In the genomic region with DNA sequence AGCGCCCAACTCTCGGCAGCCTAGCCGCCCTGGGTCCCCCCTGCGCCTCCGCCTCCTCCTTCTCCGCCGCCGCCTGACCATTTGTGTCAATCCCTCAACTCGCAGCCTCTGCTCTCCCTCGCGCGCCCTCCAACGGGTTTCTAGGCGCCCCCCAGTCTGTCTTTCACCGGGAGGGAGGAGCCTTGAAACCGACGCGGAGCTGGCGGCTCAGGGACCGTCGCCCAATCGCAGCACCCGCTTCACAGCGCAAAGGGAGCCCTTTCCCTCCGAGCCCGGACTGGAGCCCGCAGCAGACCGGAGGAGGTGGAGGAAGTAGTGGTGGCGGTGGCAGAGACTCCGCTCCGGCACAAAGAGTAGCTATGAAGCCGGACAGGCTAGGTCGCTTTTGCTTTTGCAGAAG, we compare ENCODE assay signal across 8 mouse cellular contexts. TPM values are rescaled to one million over a fixed set of nuclear protein-coding genes. Genes with fewer than 3 reads are reported as not detected.
A peak's percentile ranks its signal among the peaks of the same experiment; 100 is the strongest.
DNase-seq lines count a peak whose midpoint lies in the region; ATAC-seq and TF ChIP-seq lines count a peak whose summit lies in the region.

A gene (minus strand): TSS at position 134 of the 400 bp plus-strand sequence.

- ATAC-seq in cerebellum, adult (ENCODE audit: insufficient number of reproducible peaks, low FRiP score, low TSS enrichment) = peak; percentile 92
- peak; percentile 95 for ATAC-seq in forebrain, embryonic 14.5 days
- peak; percentile 93 for ATAC-seq in heart, postnatal 0 days (ENCODE audit: insufficient read depth, low read depth)
- ATAC-seq in liver, embryonic 15.5 days (ENCODE audit: insufficient read depth) = peak; percentile 83
- ATAC-seq in neural tube, embryonic 12.5 days (ENCODE audit: low FRiP score, low read depth) = peak; percentile 94

- H3K9ac ChIP-seq in forebrain, embryonic 14.5 days (ENCODE audit: low read length) = peak within 1 kb of the TSS; percentile 95
- H3K9ac ChIP-seq in heart, postnatal 0 days (replicated peaks; ENCODE audit: low read depth, low read length) = peak within 1 kb of the TSS; percentile 95
- peak within 1 kb of the TSS; percentile 35; the same call in 1 of the 2 replicates for H3K9ac ChIP-seq in liver, embryonic 15.5 days
- peak within 1 kb of the TSS; percentile 84 for H3K9ac ChIP-seq in neural tube, embryonic 12.5 days

- H3K79me3 ChIP-seq in C2C12 (ENCODE audit: low read depth) = peaks cover 7% of the 10 kb centered on the region

- TF ChIP-seq CTCF in C2C12 (IDR thresholded peaks at IDR 0.05; ENCODE audit: control insufficient read depth, insufficient read depth, insufficient read length) = no peak
- TF ChIP-seq CTCF in heart, postnatal 0 days (IDR thresholded peaks at IDR 0.05; ENCODE audit: low read depth) = peak; percentile 24
- TF ChIP-seq CTCF in testis, adult 2 months (IDR thresholded peaks at IDR 0.05; ENCODE audit: control insufficient read depth, insufficient read depth, insufficient replicate concordance, low read depth, low read length) = no peak

- H3K4me2 ChIP-seq in forebrain, embryonic 14.5 days (ENCODE audit: low read length) = peak within 1 kb of the TSS; percentile 96
- peak within 1 kb of the TSS; percentile 81 for H3K4me2 ChIP-seq in heart, postnatal 0 days (ENCODE audit: low read depth, low read length)
- H3K4me2 ChIP-seq in liver, embryonic 15.5 days = peak within 1 kb of the TSS; percentile 63
- peak within 1 kb of the TSS; percentile 98 for H3K4me2 ChIP-seq in neural tube, embryonic 12.5 days (replicated peaks)

- peaks cover 12% of the 10 kb centered on the region for H3K79me2 ChIP-seq in C2C12 (ENCODE audit: control insufficient read depth, insufficient read depth)

- TF ChIP-seq EP300 in heart, postnatal 0 days (IDR thresholded peaks at IDR 0.05; ENCODE audit: low read depth) = peak; percentile 53; the same call in 1 of the 2 replicates

- peak; percentile 49; the same call in 1 of the 2 replicates for TF ChIP-seq POLR2A in testis, adult 2 months (IDR thresholded peaks at IDR 0.05; ENCODE audit: control insufficient read depth, low read depth, low read length)

- H3K27me3 ChIP-seq in C2C12 (ENCODE audit: control insufficient read depth, insufficient read depth, insufficient read length) = no peaks in the 10 kb centered on the region
- H3K27me3 ChIP-seq in forebrain, embryonic 14.5 days (replicated peaks; ENCODE audit: control insufficient read depth, insufficient read depth, low read length) = no peaks in the 10 kb centered on the region
- H3K27me3 ChIP-seq in heart, postnatal 0 days (ENCODE audit: control insufficient read depth, insufficient read depth, low read length) = peaks cover 5% of the 10 kb centered on the region; the same call in 1 of the 2 replicates
- peaks cover 62% of the 10 kb centered on the region for H3K27me3 ChIP-seq in liver, embryonic 15.5 days
- peaks cover 22% of the 10 kb centered on the region for H3K27me3 ChIP-seq in neural tube, embryonic 12.5 days (replicated peaks)
- H3K27me3 ChIP-seq in testis, adult 2 months (ENCODE audit: control insufficient read depth, insufficient read depth, low read length) = no peaks in the 10 kb centered on the region; the same call in 1 of the 2 replicates

- peak within 1 kb of the TSS; percentile 72 for H3ac ChIP-seq in C2C12 (ENCODE audit: control insufficient read depth, insufficient read length, low read depth)

- peak within 1 kb of the TSS; percentile 96 for H3K27ac ChIP-seq in forebrain, embryonic 14.5 days (ENCODE audit: low read depth, low read length)
- H3K27ac ChIP-seq in heart, postnatal 0 days (ENCODE audit: low read depth) = peak within 1 kb of the TSS; percentile 97
- H3K27ac ChIP-seq in liver, embryonic 15.5 days (replicated peaks) = peak within 1 kb of the TSS; percentile 73
- H3K27ac ChIP-seq in neural tube, embryonic 12.5 days = peak within 1 kb of the TSS; percentile 85; the same call in 1 of the 2 replicates
- peak within 1 kb of the TSS; percentile 69 for H3K27ac ChIP-seq in testis, adult 2 months (ENCODE audit: control insufficient read depth, insufficient read depth, low read depth, low read length)

- peak; percentile 98 for DNase-seq in forebrain, embryonic 14.5 days (ENCODE audit: low spot score)
- DNase-seq in heart, postnatal 0 days (ENCODE audit: low spot score) = peak; percentile 98
- DNase-seq in kidney, postnatal 4 days = peak; percentile 94 to 97

- peaks cover 4% of the 10 kb centered on the region for H3K36me3 ChIP-seq in C2C12 (ENCODE audit: control insufficient read depth, insufficient read depth)
- H3K36me3 ChIP-seq in forebrain, embryonic 14.5 days (ENCODE audit: control insufficient read depth, insufficient read depth, low read length) = peaks cover 4% of the 10 kb centered on the region; the same call in 1 of the 2 replicates
- H3K36me3 ChIP-seq in heart, postnatal 0 days (replicated peaks; ENCODE audit: control insufficient read depth, insufficient read depth, low read length) = peaks cover 5% of the 10 kb centered on the region; the same call in 1 of the 2 replicates
- no peaks in the 10 kb centered on the region for H3K36me3 ChIP-seq in liver, embryonic 15.5 days (replicated peaks)
- no peaks in the 10 kb centered on the region for H3K36me3 ChIP-seq in neural tube, embryonic 12.5 days
- H3K36me3 ChIP-seq in testis, adult 2 months (ENCODE audit: control insufficient read depth, insufficient read depth, low read length) = no peaks in the 10 kb centered on the region

- no peaks in the 10 kb centered on the region for H3K9me3 ChIP-seq in forebrain, embryonic 14.5 days (replicated peaks; ENCODE audit: control insufficient read depth, low read length)
- no peaks in the 10 kb centered on the region for H3K9me3 ChIP-seq in heart, postnatal 0 days (replicated peaks; ENCODE audit: control insufficient read depth, low read length)
- H3K9me3 ChIP-seq in liver, embryonic 15.5 days (replicated peaks) = no peaks in the 10 kb centered on the region
- no peaks in the 10 kb centered on the region for H3K9me3 ChIP-seq in neural tube, embryonic 12.5 days

- 0% methylated on average over 32 of the region's 33 CpGs for WGBS in forebrain, embryonic 14.5 days
- WGBS in heart, postnatal 0 days = 0% methylated on average over 24 of the region's 33 CpGs
- WGBS in liver, embryonic 15.5 days (ENCODE audit: insufficient replicate concordance) = 1% methylated on average over 33 of the region's 33 CpGs
- under 1% methylated on average over 33 of the region's 33 CpGs for WGBS in neural tube, embryonic 12.5 days

- peak within 1 kb of the TSS; percentile 42 for H3K4me3 ChIP-seq in C2C12 (ENCODE audit: insufficient read depth, poor library complexity, severe bottlenecking)
- peak within 1 kb of the TSS; percentile 88 for H3K4me3 ChIP-seq in forebrain, embryonic 14.5 days (ENCODE audit: low read depth, low read length)
- H3K4me3 ChIP-seq in heart, postnatal 0 days (ENCODE audit: low read depth, low read length) = peak within 1 kb of the TSS; percentile 91
- H3K4me3 ChIP-seq in liver, embryonic 15.5 days (replicated peaks) = peak within 1 kb of the TSS; percentile 59
- peak within 1 kb of the TSS; percentile 74 for H3K4me3 ChIP-seq in neural tube, embryonic 12.5 days
- peak within 1 kb of the TSS; percentile 80 for H3K4me3 ChIP-seq in testis, adult 2 months (ENCODE audit: control insufficient read depth, low read depth, low read length)

- H3K4me1 ChIP-seq in forebrain, embryonic 14.5 days (ENCODE audit: control insufficient read depth, insufficient read depth, low read length) = peaks cover 27% of the 10 kb centered on the region
- H3K4me1 ChIP-seq in heart, postnatal 0 days (ENCODE audit: control insufficient read depth, insufficient read depth) = peaks cover 21% of the 10 kb centered on the region
- no peaks in the 10 kb centered on the region for H3K4me1 ChIP-seq in liver, embryonic 15.5 days (replicated peaks)
- H3K4me1 ChIP-seq in neural tube, embryonic 12.5 days = peaks cover 25% of the 10 kb centered on the region
- peaks cover 32% of the 10 kb centered on the region for H3K4me1 ChIP-seq in testis, adult 2 months (ENCODE audit: control insufficient read depth, insufficient read depth, low read length)

TF ChIP-seq in C2C12, 6 proteins besides CTCF, POLR2A, EP300 and RAD21:
- TF ChIP-seq FOSL1 (IDR thresholded peaks at IDR 0.05; ENCODE audit: insufficient read depth, low read length, poor library complexity, severe bottlenecking) (no peak), MYOD1 (IDR thresholded peaks at IDR 0.05; ENCODE audit: control insufficient read depth, insufficient read length, low read depth) (peak; percentile 9), MAX (IDR thresholded peaks at IDR 0.05) (peak; percentile 60), USF1 (IDR thresholded peaks at IDR 0.05; ENCODE audit: low read depth) (no peak), CEBPB (IDR thresholded peaks at IDR 0.05; ENCODE audit: low read depth) (no peak), MYOG (IDR thresholded peaks at IDR 0.05; ENCODE audit: control insufficient read depth, extremely low read depth, insufficient read length) (no peak)

RNA-seq across cellular contexts. Expression of the gene that starts here (rescaled TPM):
- polyA plus RNA-seq in C2C12 (2012; fragmentation: generic; extraction: Trizol) = 15.6 TPM
- 16.4 and 17.3 TPM in 2 replicates for polyA plus RNA-seq in forebrain, embryonic 14.5 days (2014; fragmentation: Nextera tagmentation; extraction: Ambion mirVana)
- total RNA-seq in heart, postnatal 0 days (2014; rRNA removed; ENCODE audit: low replicate concordance) = 31.8 and 40.2 TPM in 2 replicates
- 6.1 and 7.9 TPM in 2 replicates for polyA plus RNA-seq in heart, postnatal 0 days (2015; fragmentation: Nextera tagmentation; extraction: Ambion mirVana)
- 3.4 and 3.6 TPM in 2 replicates for polyA plus RNA-seq in liver, embryonic 15.5 days (2015; fragmentation: Nextera tagmentation; extraction: Ambion mirVana)
- polyA plus RNA-seq in neural tube, embryonic 12.5 days (2016; fragmentation: Nextera tagmentation; extraction: Ambion mirVana) = 21.2 and 22.1 TPM in 2 replicates
- 1.6 and 2.2 TPM in 2 replicates for polyA plus RNA-seq in testis, adult 2 months (2012; rRNA removed)

Comparison
In these comparisons a context has a peak if more than half of its experiments do, and no peak if none do; other contexts are left out.
1. Peak in every context shown above with its lines: DNase-seq, ATAC-seq, H3K4me3 ChIP-seq and H3K27ac ChIP-seq.
2. H3K9ac ChIP-seq: peak in every context shown above with its lines; median percentile 95 in forebrain, embryonic 14.5 days; 95 in heart, postnatal 0 days; 84 in neural tube, embryonic 12.5 days; 35 in liver, embryonic 15.5 days.